Mouse (Mus musculus) liver, embryonic 18 days (tissue): Measurements from ENCODE around the gene Tmem161a. TPM values are rescaled to one million over a fixed set of nuclear protein-coding genes. Genes with fewer than 3 reads are reported as not detected.

Source experiments
- polyA plus RNA-seq: library from polyadenylated mRNA; depleted of rRNA; stranded (reverse); fragments of >200 nt; gene quantifications from 2 replicates; pipeline ENCODE4 v1.2.3, GENCODE M21; 2012; rRNA removed

Gene Tmem161a
- polyA plus RNA-seq: 38.5 and 51.0 TPM in 2 replicates

GRCm38 (mm10) chr8:70172043-70172681, at the start of gene Tmem161a:
TSS of gene Tmem161a (plus strand) at chr8:70172356.

DNA sequence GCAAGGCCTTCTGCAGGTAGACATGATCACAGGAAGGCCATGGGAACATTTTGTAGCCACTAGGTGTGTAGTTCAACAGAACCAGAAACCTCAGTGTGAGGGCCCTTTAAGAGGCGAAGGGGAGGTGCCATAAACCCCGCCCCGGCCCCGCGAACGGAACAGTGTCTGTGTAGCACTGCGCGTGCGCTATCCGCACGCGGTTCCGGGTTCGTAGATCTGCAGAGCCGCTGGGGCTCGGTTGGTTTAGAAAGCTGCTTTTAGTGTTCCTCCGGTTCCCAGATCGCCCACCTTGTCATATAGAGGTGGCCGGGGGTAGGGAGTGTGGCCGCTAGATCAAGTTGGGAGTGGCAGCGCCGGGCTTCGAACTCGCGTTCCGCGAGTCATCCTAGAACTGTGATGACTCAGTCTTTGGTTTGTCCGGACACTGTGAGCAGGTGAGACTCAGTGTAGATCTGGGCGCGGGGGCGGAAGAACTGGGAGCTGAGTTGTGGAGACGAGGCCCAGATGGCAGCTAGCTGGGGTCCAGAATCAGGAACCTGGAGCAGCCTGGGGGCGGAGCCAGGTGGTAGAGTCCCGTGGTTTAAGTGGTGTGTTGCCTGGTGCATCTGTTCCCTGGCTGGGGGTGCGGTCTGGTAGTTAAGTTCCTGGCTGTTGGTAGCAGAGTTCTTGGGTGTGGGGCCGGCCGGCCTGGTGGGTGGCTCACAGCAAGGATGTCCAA, 40.8 kb upstream of the Tmem161a start, which contains the start of gene Nr2c2ap:
Nr2c2ap (plus strand) TSS at position 168 of the 718 bp plus-strand sequence.

DNA sequence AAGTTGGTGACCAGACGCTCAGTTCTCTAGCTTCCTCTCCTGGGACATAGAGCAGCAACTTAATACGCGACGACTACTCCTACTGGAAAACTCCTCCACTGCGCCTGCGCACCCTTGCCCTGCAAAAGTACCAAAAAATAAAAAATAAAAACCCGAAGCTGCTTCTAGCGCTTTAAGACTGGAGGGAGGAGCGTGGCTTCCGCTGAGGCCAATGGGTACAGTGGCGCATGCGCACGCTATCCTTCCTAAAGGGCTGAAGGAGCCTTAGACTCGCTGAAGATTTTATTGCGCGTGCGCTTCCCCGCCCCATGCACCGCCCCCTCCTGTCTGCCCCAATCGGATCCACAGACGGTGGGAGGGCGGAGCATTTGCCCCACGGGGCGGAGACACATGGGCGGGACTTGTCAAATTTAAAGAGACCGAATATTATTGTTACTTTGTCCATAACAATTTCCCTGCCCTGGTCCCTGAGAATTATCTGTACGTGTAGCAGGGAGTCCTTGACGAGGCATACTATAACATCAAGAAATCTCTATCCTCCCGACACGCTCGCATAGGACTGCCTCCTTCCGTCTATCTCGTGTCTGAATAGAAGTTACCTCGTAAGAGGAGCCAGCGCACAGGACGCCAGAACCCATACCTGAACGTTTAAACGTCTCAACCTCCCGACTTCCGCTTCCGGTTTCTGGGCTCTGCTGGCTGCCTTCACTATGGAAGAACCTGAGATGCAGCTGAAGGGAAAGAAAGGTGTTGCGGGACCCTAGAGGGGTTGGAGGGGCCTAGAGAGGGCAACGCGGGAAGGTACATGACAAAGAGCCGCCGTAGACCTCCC, 32.9 kb upstream of the Tmem161a start, which contains the start of the genes Rfxank, Borcs8 and Mef2b:
Rfxank (minus strand) TSS at position 129 of the 832 bp plus-strand sequence.
Borcs8 (plus strand) TSS at position 474 of the 832 bp plus-strand sequence.
Mef2b (plus strand) TSS at position 686 of the 832 bp plus-strand sequence.

GRCm38 (mm10) chr8:70212112-70213055, 40.2 kb downstream of the Tmem161a start, which contains the start of gene Slc25a42:
TSS of gene Slc25a42 (minus strand) at chr8:70212305.

Other genes starting within 250 kb of the Tmem161a start
- 12.3 and 13.6 TPM in 2 replicates for gene Gatad2a, start 176.0 kb upstream of the Tmem161a start, polyA plus RNA-seq
- 19.7 and 22.0 TPM in 2 replicates for gene Mau2, start 129.6 kb upstream of the Tmem161a start, polyA plus RNA-seq
- 5.8 and 6.6 TPM in 2 replicates for gene Sugp1, start 129.5 kb upstream of the Tmem161a start, polyA plus RNA-seq
- 1.7 and 3.0 TPM in 2 replicates for gene Tm6sf2, start 99.4 kb upstream of the Tmem161a start, polyA plus RNA-seq
- gene Hapln4, start 88.9 kb upstream of the Tmem161a start, polyA plus RNA-seq: 0.02 and 0.05 TPM in 2 replicates
- gene Ncan, start 51.5 kb upstream of the Tmem161a start, polyA plus RNA-seq: under 0.01 TPM in 1 of 2 replicates, not detected in the other
- gene Nr2c2ap, start 41.0 kb upstream of the Tmem161a start, polyA plus RNA-seq: 7.7 and 8.4 TPM in 2 replicates
- gene Rfxank, start 33.2 kb upstream of the Tmem161a start, polyA plus RNA-seq: 5.7 and 7.2 TPM in 2 replicates
- gene Borcs8, start 32.9 kb upstream of the Tmem161a start, polyA plus RNA-seq: 24.7 and 27.1 TPM in 2 replicates
- 0.02 and 0.06 TPM in 2 replicates for gene Mef2b, start 32.6 kb upstream of the Tmem161a start, polyA plus RNA-seq
- gene Slc25a42, start 39.9 kb downstream of the Tmem161a start, polyA plus RNA-seq: 45.6 and 57.7 TPM in 2 replicates
- 12.9 and 16.4 TPM in 2 replicates for gene Sugp2, start 61.9 kb downstream of the Tmem161a start, polyA plus RNA-seq
- 7.8 and 7.9 TPM in 2 replicates for gene Armc6, start 62.1 kb downstream of the Tmem161a start, polyA plus RNA-seq
- 6.7 and 6.9 TPM in 2 replicates for gene Homer3, start 110.5 kb downstream of the Tmem161a start, polyA plus RNA-seq
- 16.9 and 18.1 TPM in 2 replicates for gene Ddx49, start 130.1 kb downstream of the Tmem161a start, polyA plus RNA-seq
- gene Cope, start 130.2 kb downstream of the Tmem161a start, polyA plus RNA-seq: 193 and 196 TPM in 2 replicates
- 0.07 and 0.09 TPM in 2 replicates for gene Cers1, start 143.4 kb downstream of the Tmem161a start, polyA plus RNA-seq
- gene Gdf1, start 157.5 kb downstream of the Tmem161a start, polyA plus RNA-seq: 0.05 TPM in 1 of 2 replicates, not detected in the other
- gene Upf1, start 180.9 kb downstream of the Tmem161a start, polyA plus RNA-seq: 9.1 and 10.4 TPM in 2 replicates
- 2.0 and 2.9 TPM in 2 replicates for gene Comp, start 201.2 kb downstream of the Tmem161a start, polyA plus RNA-seq